Mouse (Mus musculus): ENCODE measurements around the gene Gmds. TPM values are rescaled to one million over a fixed set of nuclear protein-coding genes. Genes with fewer than 3 reads are reported as not detected.

Gene Gmds
- polyA plus RNA-seq, 1 experiment, result 5.2 TPM

DNA sequence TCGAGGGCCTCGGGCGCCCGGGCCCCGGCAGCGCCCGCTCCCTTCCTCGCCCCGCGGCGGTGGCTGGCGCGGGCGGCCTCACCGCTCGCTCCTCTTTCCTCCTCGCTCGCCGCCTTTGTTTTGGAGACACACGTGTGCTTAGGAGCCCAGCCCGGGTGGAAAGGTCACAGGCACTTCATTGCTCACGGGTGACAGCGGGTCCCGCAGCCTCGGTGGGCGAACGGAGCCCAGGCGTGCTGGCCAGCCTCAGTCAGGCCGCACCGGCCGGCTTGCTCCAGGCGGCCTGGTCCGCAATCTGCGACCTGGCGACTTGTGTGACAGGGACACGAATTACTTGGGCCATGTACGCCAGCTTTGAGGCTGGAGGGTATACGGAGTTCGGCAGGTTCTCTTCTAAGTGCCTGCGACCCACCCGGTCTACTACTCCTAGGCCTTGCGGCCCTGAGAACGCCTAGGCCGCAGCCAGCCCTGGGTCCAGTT lies 527.0 kb downstream of the Gmds start:
- TF ChIP-seq CTCF (IDR thresholded peaks at IDR 0.05; ENCODE audit: control insufficient read depth, insufficient read depth, insufficient replicate concordance, low read depth, low read length) (no peak), POLR2A (IDR thresholded peaks at IDR 0.05; ENCODE audit: control insufficient read depth, low read depth, low read length) (no peak)
- Histone ChIP-seq H3K36me3 (ENCODE audit: control insufficient read depth, insufficient read depth, low read length) (no peaks in the 10 kb centered on the region), H3K4me1 (ENCODE audit: control insufficient read depth, insufficient read depth, low read length) (peaks cover 18% of the 10 kb centered on the region), H3K27me3 (ENCODE audit: control insufficient read depth, insufficient read depth, low read length) (no peaks in the 10 kb centered on the region), H3K27ac (ENCODE audit: control insufficient read depth, insufficient read depth, low read depth, low read length) (peak overlapping the region; percentile 59), H3K4me3 (ENCODE audit: control insufficient read depth, low read depth, low read length) (peak overlapping the region; percentile 91)

- peak overlapping the region; percentile 91 for H3K4me3 ChIP-seq (ENCODE audit: control insufficient read depth, low read depth, low read length)
- no peaks in the 10 kb centered on the region for H3K36me3 ChIP-seq (ENCODE audit: control insufficient read depth, insufficient read depth, low read length)
- H3K4me1 ChIP-seq (ENCODE audit: control insufficient read depth, insufficient read depth, low read length), result peaks cover 25% of the 10 kb centered on the region
- peak overlapping the region; percentile 94 for H3K27ac ChIP-seq (ENCODE audit: control insufficient read depth, insufficient read depth, low read depth, low read length)
- no peaks in the 10 kb centered on the region for H3K27me3 ChIP-seq (ENCODE audit: control insufficient read depth, insufficient read depth, low read length)
- peak; percentile 58 for TF ChIP-seq POLR2A (IDR thresholded peaks at IDR 0.05; ENCODE audit: control insufficient read depth, low read depth, low read length)
- TF ChIP-seq CTCF (IDR thresholded peaks at IDR 0.05; ENCODE audit: control insufficient read depth, insufficient read depth, insufficient replicate concordance, low read depth, low read length), result no peak
Observed at GRCm38 (mm10) chr13:31810693-31811541, 527.6 kb downstream of the Gmds start.

DNA sequence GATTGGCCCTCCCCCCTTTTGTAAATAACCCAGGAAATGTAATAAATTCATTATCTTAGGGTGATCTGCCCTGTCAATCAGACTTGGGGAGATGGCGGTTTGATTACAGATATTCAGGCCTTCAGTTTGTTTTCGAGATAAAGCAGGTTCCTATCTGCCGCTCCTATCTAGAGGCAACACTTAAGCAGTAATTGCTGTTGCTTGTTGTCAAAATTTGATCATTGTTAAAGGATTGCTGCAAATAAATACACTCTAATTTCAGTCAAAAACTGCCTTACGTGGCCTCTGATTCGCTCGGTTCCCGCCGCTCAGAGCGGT lies 528.2 kb downstream of the Gmds start:
- Histone ChIP-seq H3K36me3 (ENCODE audit: control insufficient read depth, insufficient read depth, low read length) (no peaks in the 10 kb centered on the region), H3K27ac (ENCODE audit: control insufficient read depth, insufficient read depth, low read depth, low read length) (peak overlapping the region; percentile 94), H3K27me3 (ENCODE audit: control insufficient read depth, insufficient read depth, low read length) (no peaks in the 10 kb centered on the region), H3K4me3 (ENCODE audit: control insufficient read depth, low read depth, low read length) (peak overlapping the region; percentile 91), H3K4me1 (ENCODE audit: control insufficient read depth, insufficient read depth, low read length) (peaks cover 30% of the 10 kb centered on the region)
- TF ChIP-seq POLR2A (IDR thresholded peaks at IDR 0.05; ENCODE audit: control insufficient read depth, low read depth, low read length), result no peak
- TF ChIP-seq CTCF (IDR thresholded peaks at IDR 0.05; ENCODE audit: control insufficient read depth, insufficient read depth, insufficient replicate concordance, low read depth, low read length), result no peak

GRCm38 (mm10) chr13:31809701-31810100 lies 528.8 kb downstream of the Gmds start:
- no peaks in the 10 kb centered on the region for H3K27me3 ChIP-seq (ENCODE audit: control insufficient read depth, insufficient read depth, low read length)
- H3K27ac ChIP-seq (ENCODE audit: control insufficient read depth, insufficient read depth, low read depth, low read length), result no peak overlapping the region
- no peak for TF ChIP-seq CTCF (IDR thresholded peaks at IDR 0.05; ENCODE audit: control insufficient read depth, insufficient read depth, insufficient replicate concordance, low read depth, low read length)
- no peak for TF ChIP-seq POLR2A (IDR thresholded peaks at IDR 0.05; ENCODE audit: control insufficient read depth, low read depth, low read length)
- H3K4me1 ChIP-seq (ENCODE audit: control insufficient read depth, insufficient read depth, low read length), result peaks cover 30% of the 10 kb centered on the region
- no peaks in the 10 kb centered on the region for H3K36me3 ChIP-seq (ENCODE audit: control insufficient read depth, insufficient read depth, low read length)
- no peak overlapping the region for H3K4me3 ChIP-seq (ENCODE audit: control insufficient read depth, low read depth, low read length)

DNA sequence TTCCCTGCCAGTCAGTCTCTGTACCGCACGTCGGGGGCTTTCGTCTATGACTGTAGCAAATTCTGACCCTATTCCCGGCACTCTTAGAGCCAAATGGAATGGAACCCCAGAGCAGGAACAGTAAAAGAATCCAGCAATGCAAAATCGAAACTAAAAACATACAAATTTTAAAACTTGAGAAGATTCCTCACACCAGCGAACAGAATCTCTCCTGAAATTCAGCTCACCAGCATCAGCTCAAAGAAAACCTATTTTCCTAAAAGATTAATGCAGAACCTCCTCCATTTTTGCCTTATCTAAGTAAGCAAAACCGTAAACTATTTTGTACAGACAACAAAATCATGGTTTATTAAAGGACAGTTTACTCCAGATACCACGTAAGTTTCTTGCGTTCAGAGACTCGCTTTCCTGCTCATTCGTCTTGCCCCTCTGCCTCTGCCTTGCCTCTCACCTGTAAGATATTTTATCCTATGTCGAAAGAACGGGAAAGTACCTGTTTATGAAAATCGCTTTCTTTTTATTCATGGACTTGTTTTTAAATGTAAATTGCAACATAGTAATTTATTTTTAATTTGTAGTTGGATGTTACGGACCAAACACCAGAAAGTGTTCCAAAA lies 529.6 kb downstream of the Gmds start:
- Histone ChIP-seq H3K27ac (ENCODE audit: control insufficient read depth, insufficient read depth, low read depth, low read length) (no peak overlapping the region), H3K27me3 (ENCODE audit: control insufficient read depth, insufficient read depth, low read length) (no peaks in the 10 kb centered on the region; the same call in 1 of the 2 replicates), H3K4me3 (ENCODE audit: control insufficient read depth, low read depth, low read length) (peak overlapping the region; percentile 78), H3K4me1 (ENCODE audit: control insufficient read depth, insufficient read depth, low read length) (peaks cover 30% of the 10 kb centered on the region), H3K36me3 (ENCODE audit: control insufficient read depth, insufficient read depth, low read length) (no peaks in the 10 kb centered on the region)
- no peak for TF ChIP-seq CTCF (IDR thresholded peaks at IDR 0.05; ENCODE audit: control insufficient read depth, insufficient read depth, insufficient replicate concordance, low read depth, low read length)
- no peak for TF ChIP-seq POLR2A (IDR thresholded peaks at IDR 0.05; ENCODE audit: control insufficient read depth, low read depth, low read length)

DNA sequence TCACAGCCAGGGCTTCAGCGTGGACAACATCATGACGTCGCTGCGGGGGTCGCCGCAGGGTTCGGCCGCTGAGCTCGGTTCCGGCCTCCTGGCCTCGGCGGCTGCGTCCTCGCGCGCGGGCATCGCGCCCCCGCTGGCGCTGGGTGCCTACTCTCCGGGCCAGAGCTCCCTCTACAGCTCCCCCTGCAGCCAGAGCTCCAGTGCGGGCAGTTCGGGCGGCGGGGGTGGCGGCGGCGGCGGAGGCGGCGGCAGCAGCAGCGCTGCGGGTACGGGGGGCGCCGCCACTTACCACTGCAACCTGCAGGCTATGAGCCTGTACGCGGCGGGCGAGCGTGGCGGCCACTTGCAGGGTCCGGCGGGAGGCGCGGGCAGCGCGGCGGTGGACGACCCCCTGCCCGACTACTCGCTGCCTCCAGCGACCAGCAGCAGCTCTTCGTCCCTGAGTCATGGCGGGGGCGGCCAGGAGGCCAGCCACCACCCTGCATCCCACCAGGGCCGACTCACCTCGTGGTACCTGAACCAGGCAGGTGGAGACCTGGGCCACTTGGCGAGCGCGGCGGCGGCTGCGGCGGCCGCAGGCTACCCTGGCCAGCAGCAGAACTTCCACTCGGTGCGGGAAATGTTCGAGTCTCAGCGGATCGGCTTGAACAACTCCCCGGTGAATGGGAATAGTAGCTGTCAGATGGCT lies 530.3 kb downstream of the Gmds start:
- Histone ChIP-seq H3K4me3 (ENCODE audit: control insufficient read depth, low read depth, low read length) (peak overlapping the region; percentile 78), H3K27me3 (ENCODE audit: control insufficient read depth, insufficient read depth, low read length) (peaks cover 6% of the 10 kb centered on the region; the same call in 1 of the 2 replicates), H3K36me3 (ENCODE audit: control insufficient read depth, insufficient read depth, low read length) (no peaks in the 10 kb centered on the region), H3K4me1 (ENCODE audit: control insufficient read depth, insufficient read depth, low read length) (peaks cover 36% of the 10 kb centered on the region), H3K27ac (ENCODE audit: control insufficient read depth, insufficient read depth, low read depth, low read length) (no peak overlapping the region)
- TF ChIP-seq POLR2A (IDR thresholded peaks at IDR 0.05; ENCODE audit: control insufficient read depth, low read depth, low read length) (no peak), CTCF (IDR thresholded peaks at IDR 0.05; ENCODE audit: control insufficient read depth, insufficient read depth, insufficient replicate concordance, low read depth, low read length) (no peak)

DNA sequence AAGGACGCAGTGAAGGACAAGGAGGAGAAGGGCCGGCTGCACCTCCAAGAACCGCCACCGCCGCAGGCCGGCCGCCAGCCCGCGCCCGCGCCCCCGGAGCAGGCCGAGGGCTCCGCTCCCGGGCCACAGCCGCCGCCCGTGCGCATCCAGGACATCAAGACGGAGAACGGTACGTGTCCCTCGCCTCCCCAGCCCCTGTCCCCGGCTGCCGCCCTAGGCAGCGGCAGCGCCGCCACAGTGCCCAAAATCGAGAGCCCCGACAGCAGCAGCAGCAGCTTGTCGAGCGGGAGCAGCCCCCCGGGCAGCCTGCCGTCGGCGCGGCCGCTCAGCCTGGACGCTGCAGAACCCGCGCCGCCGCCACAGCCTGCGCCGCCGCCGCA lies 530.8 kb downstream of the Gmds start:
- Histone ChIP-seq H3K4me3 (ENCODE audit: control insufficient read depth, low read depth, low read length) (peak overlapping the region; percentile 78), H3K27me3 (ENCODE audit: control insufficient read depth, insufficient read depth, low read length) (peaks cover 9% of the 10 kb centered on the region), H3K4me1 (ENCODE audit: control insufficient read depth, insufficient read depth, low read length) (peaks cover 38% of the 10 kb centered on the region), H3K27ac (ENCODE audit: control insufficient read depth, insufficient read depth, low read depth, low read length) (no peak overlapping the region), H3K36me3 (ENCODE audit: control insufficient read depth, insufficient read depth, low read length) (no peaks in the 10 kb centered on the region)
- TF ChIP-seq CTCF (IDR thresholded peaks at IDR 0.05; ENCODE audit: control insufficient read depth, insufficient read depth, insufficient replicate concordance, low read depth, low read length) (no peak), POLR2A (IDR thresholded peaks at IDR 0.05; ENCODE audit: control insufficient read depth, low read depth, low read length) (no peak)

Data from testis, adult 2 months (tissue).